Mouse (Mus musculus) hindbrain, embryonic 15.5 days (tissue): Measurements from ENCODE around the gene Cerkl. TPM values are rescaled to one million over a fixed set of nuclear protein-coding genes. Genes with fewer than 3 reads are reported as not detected.

Experiments
- ATAC-seq: fragments of 200-750 bp; cut with Nextera tagmentation; 2 replicates; pipeline ENCODE4 v1.8.0; 2017; ENCODE audit warnings: low read depth, moderate number of reproducible peaks, moderate TSS enrichment; ENCODE audit not compliant: low FRiP score
- H3K27ac ChIP-seq: fragments of 300-500 bp; sonication (generic); replicated peaks from 2 replicates; pipeline ENCODE4 v1.5.1; 2015; ENCODE audit warnings: mild to moderate bottlenecking, inconsistent platforms
- H3K27me3 ChIP-seq: fragments of 300-500 bp; sonication (generic); 2 replicates; pipeline ENCODE4 v1.6.1; 2015; ENCODE audit warnings: control low read depth, inconsistent platforms
- H3K36me3 ChIP-seq: fragments of 300-500 bp; sonication (generic); 2 replicates; pipeline ENCODE4 v1.6.1; 2015; ENCODE audit warnings: control low read depth, inconsistent platforms
- H3K4me1 ChIP-seq: fragments of 300-500 bp; sonication (generic); replicated peaks from 2 replicates; pipeline ENCODE4 v1.6.1; 2015; ENCODE audit warnings: control low read depth, inconsistent platforms
- H3K4me2 ChIP-seq: fragments of 300-500 bp; sonication (generic); 2 replicates; pipeline ENCODE4 v1.6.1; 2015; ENCODE audit warnings: moderate library complexity, mild to moderate bottlenecking, inconsistent platforms
- H3K4me3 ChIP-seq: fragments of 300-500 bp; sonication (generic); 2 replicates; pipeline ENCODE4 v1.5.1; 2015; ENCODE audit warnings: mild to moderate bottlenecking, inconsistent platforms
- H3K9ac ChIP-seq: fragments of 300-500 bp; sonication (generic); 2 replicates; pipeline ENCODE4 v1.6.1; 2015; ENCODE audit warnings: inconsistent platforms
- H3K9me3 ChIP-seq: fragments of 300-500 bp; sonication (generic); 2 replicates; pipeline ENCODE4 v1.6.1; 2016; ENCODE audit warnings: control low read depth, inconsistent platforms
- WGBS: fragments of 180-500 bp; shearing (Covaris S2); methylation state at CpG from one replicate; pipeline ENCODE4 v1.1.7; 2015; 5-methylcytosine and 5-hydroxymethylcytosine counted together
- polyA plus RNA-seq: library from polyadenylated mRNA; unstranded; fragments of >200 nt; fragmentation: Nextera tagmentation; extraction: Ambion mirVana; gene quantifications from 2 replicates; pipeline ENCODE4 v1.2.1, GENCODE M21; 2015

Cerkl gene
- polyA plus RNA-seq, 1 experiment from 2014 or later: 2.5 TPM

DNA sequence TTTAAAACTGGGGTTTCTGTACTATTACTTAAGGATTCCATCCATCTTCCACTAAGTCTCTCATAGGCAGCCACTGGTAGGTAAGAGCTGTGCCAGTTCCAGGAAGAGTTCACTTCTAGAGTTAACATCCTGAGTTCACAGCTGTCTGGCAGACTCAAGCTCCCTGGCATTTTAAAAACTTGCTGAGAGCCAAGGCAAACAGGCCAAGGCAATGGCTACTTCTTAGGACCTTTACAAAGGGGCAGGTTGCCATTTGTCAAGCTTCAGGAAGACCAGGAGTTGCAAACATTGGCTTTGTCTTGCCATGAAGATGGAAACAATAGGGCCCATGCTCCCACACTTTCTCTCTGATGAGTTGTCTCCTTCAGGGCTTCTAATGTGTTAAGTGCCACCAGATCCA lies 26.5 kb downstream of the Cerkl start:
- Histone ChIP-seq H3K27ac (no peak overlapping the region), H3K36me3 (no peaks in the 10 kb centered on the region), H3K4me1 (peaks cover 11% of the 10 kb centered on the region), H3K4me2 (no peak overlapping the region), H3K9me3 (no peaks in the 10 kb centered on the region), H3K27me3 (peaks cover 26% of the 10 kb centered on the region), H3K9ac (no peak overlapping the region), H3K4me3 (no peak overlapping the region)
- no peak for ATAC-seq

DNA sequence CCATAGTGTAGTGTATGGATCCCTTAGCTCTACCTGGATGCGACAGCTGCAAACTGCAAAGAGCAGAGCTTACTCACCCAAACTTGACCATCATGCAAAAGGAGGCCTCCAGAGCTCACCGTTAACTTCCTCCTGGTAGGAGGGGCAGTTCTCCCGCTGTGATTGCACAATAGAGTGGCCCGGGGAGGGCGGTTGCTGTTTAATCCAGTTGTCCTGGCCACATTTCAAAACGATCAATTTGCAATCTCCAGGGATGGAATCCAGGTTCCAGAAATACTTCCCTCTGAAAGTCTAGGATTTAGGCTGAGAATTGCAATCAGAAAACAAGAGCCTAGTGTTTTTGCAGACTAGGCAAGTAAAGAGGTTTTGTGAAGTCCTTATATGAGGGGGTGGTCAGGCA lies 26.9 kb downstream of the Cerkl start:
- H3K27ac ChIP-seq: no peak overlapping the region
- ATAC-seq: no peak
- no peak overlapping the region for H3K4me2 ChIP-seq
- no peak overlapping the region for H3K9ac ChIP-seq
- H3K9me3 ChIP-seq: no peaks in the 10 kb centered on the region
- H3K4me3 ChIP-seq: no peak overlapping the region
- WGBS: 9% methylated on average over 6 of the region's 6 CpGs
- peaks cover 26% of the 10 kb centered on the region for H3K27me3 ChIP-seq
- peaks cover 11% of the 10 kb centered on the region for H3K4me1 ChIP-seq
- H3K36me3 ChIP-seq: no peaks in the 10 kb centered on the region

DNA sequence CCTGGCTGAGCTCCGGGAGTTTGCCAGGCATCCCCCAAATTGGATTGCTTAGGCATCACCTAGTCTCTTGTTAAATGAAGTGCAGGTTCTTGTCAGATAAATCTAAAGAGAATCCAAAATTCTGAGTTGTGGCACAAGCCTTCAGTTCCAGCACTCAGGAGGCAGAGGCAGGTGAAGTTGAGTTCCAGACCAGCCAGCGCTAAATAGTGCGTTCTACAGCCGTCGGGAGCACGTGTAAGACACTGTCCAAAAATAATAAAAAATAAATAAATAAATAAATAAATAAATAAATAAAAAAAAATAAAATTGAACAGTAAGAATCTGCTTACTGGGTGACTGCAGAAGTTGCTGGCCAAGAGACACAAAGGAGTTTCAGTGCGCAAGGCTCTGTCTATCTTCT lies 27.5 kb downstream of the Cerkl start:
- no peaks in the 10 kb centered on the region for H3K36me3 ChIP-seq
- no peaks in the 10 kb centered on the region for H3K9me3 ChIP-seq
- H3K4me3 ChIP-seq: peak overlapping the region; percentile 43
- peak overlapping the region; percentile 93 for H3K4me2 ChIP-seq
- H3K9ac ChIP-seq: 0 out of 2 replicates have a peak overlapping the region, but pooled peaks have one; percentile 43
- peaks cover 26% of the 10 kb centered on the region for H3K27me3 ChIP-seq
- peaks cover 11% of the 10 kb centered on the region for H3K4me1 ChIP-seq
- WGBS: 15% methylated on average over 7 of the region's 7 CpGs
- H3K27ac ChIP-seq: no peak overlapping the region
- ATAC-seq: no peak

DNA sequence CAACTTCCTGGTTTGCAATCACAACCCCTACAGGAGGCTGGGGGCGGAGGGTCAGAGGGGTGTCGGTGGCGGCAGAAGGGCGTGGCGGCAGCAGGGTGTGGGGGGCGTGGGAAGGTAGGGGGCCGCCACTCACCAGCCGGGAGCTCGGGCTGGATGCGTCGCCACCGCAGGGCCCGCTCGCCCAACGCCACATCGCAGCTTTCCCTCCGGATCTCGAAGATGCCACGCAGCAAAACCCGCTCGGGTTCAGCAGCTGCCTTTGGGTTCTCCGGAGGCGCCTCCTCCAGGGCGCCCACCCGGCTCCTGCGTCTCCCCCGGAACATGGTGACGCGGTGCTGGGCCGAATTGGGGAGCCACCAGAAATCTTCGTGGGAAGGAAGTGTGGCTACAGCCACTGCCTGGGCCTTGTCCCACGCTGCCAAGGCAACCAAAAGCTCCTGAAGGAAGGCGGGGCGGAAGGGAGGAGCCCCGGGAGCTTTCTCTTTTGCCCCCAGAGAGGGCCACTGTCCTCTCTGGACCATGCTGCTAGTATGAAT lies 27.9 kb downstream of the Cerkl start:
- Histone ChIP-seq H3K36me3 (no peaks in the 10 kb centered on the region), H3K9ac (peak overlapping the region; percentile 43), H3K4me1 (peaks cover 11% of the 10 kb centered on the region), H3K4me3 (peak overlapping the region; percentile 43), H3K27ac (no peak overlapping the region), H3K27me3 (peaks cover 26% of the 10 kb centered on the region), H3K4me2 (peak overlapping the region; percentile 93), H3K9me3 (no peaks in the 10 kb centered on the region)
- under 1% methylated on average over 34 of the region's 35 CpGs for WGBS
- peak; percentile 42; the same call in 1 of the 2 replicates for ATAC-seq

DNA sequence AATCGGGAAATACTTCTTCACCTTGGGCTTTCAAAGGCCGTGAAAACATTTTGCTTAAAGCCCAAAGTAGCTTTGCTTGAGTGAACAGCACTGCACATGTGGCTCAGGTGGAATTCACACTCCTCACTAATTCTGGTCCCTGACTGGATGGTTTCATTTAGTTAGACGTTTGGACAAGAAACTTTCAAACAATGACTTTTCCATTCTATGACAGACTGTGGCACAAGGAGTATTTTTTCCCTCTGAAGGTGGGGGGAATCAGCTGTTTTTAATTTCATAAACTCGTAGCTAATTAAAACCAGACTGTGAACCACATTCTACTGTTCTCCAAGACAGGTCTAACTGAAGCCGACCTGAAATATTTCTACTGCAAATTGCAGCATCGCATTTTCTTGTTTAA lies 28.6 kb downstream of the Cerkl start:
- Histone ChIP-seq H3K9me3 (no peaks in the 10 kb centered on the region), H3K27me3 (peaks cover 26% of the 10 kb centered on the region), H3K27ac (no peak overlapping the region), H3K36me3 (no peaks in the 10 kb centered on the region), H3K4me2 (peak overlapping the region; percentile 93), H3K4me1 (peaks cover 11% of the 10 kb centered on the region), H3K4me3 (no peak overlapping the region), H3K9ac (no peak overlapping the region)
- 35% methylated on average over 6 of the region's 6 CpGs for WGBS
- no peak for ATAC-seq

DNA sequence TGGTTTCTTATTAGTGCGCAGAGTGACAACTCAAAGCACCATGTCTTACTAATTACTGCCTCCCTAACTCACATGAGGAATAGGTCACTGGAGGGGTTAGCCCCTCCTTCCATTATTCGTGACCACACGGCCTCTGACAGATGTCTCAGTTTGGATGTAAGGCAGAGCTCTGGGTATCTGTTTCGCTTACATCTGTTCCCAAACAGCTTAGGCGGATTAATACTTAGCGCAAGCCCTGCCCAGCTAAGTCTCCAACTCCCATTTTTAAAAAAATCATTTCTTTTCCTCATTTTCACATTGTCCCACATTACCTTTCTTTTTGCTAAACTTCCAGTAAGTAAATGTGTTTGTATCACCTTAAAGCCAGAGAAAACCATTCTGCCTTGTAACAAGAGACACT lies 34.9 kb downstream of the Cerkl start:
- 41% methylated on average over 6 of the region's 6 CpGs for WGBS
- no peaks in the 10 kb centered on the region for H3K4me1 ChIP-seq
- no peak overlapping the region for H3K27ac ChIP-seq
- no peak for ATAC-seq
- no peaks in the 10 kb centered on the region for H3K36me3 ChIP-seq
- no peak overlapping the region for H3K4me3 ChIP-seq
- no peak overlapping the region for H3K4me2 ChIP-seq
- no peak overlapping the region for H3K9ac ChIP-seq
- 0 out of 2 replicates have a peak, but pooled peaks cover 3% of the 10 kb centered on the region for H3K27me3 ChIP-seq
- H3K9me3 ChIP-seq: no peaks in the 10 kb centered on the region

DNA sequence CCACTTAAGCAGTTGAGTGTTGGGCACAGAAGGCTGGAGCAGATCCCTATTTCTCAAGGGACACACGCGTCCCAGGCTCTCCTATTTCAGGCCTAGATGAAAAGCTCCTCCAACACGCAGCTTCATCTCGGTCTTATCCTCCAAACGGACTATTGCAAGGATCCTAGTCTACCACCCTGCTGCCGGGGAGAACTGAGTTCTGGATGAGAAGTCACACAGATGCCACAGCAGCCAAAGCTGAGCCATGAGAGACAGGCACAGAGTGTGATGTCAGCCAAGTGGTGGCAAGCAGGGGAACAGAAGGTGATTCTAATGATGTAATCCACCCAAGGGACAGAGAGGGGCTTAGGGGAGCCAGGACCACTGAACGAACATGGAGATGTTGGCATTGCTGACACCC lies 42.1 kb downstream of the Cerkl start:
- Histone ChIP-seq H3K4me1 (no peaks in the 10 kb centered on the region), H3K27ac (no peak overlapping the region), H3K4me3 (no peak overlapping the region), H3K9ac (no peak overlapping the region), H3K4me2 (no peak overlapping the region), H3K27me3 (no peaks in the 10 kb centered on the region), H3K36me3 (no peaks in the 10 kb centered on the region), H3K9me3 (no peaks in the 10 kb centered on the region)
- no peak for ATAC-seq
- 79% methylated on average over 7 of the region's 7 CpGs for WGBS

DNA sequence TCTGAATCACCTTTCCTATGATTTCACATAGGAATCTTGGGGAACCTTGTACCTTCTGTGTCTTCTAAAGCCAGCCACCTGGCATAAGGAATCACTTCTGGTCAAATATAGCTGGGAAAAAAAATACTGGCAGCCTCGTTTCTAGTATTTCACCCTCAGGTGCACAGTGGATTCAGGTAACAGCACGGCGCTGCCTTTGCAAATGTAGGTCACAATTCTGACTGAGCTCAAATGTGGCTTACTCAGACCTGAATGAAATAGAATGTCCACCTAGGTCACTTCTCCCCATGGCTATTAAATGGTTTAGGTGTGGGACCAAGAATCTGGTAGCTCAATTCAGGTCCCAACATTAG lies 45.7 kb downstream of the Cerkl start:
- Histone ChIP-seq H3K36me3 (no peaks in the 10 kb centered on the region), H3K27ac (no peak overlapping the region), H3K27me3 (no peaks in the 10 kb centered on the region), H3K4me3 (no peak overlapping the region), H3K9me3 (no peaks in the 10 kb centered on the region), H3K4me1 (no peaks in the 10 kb centered on the region), H3K4me2 (no peak overlapping the region), H3K9ac (no peak overlapping the region)
- ATAC-seq: no peak
- WGBS: 86% methylated on average over 3 of the region's 3 CpGs

DNA sequence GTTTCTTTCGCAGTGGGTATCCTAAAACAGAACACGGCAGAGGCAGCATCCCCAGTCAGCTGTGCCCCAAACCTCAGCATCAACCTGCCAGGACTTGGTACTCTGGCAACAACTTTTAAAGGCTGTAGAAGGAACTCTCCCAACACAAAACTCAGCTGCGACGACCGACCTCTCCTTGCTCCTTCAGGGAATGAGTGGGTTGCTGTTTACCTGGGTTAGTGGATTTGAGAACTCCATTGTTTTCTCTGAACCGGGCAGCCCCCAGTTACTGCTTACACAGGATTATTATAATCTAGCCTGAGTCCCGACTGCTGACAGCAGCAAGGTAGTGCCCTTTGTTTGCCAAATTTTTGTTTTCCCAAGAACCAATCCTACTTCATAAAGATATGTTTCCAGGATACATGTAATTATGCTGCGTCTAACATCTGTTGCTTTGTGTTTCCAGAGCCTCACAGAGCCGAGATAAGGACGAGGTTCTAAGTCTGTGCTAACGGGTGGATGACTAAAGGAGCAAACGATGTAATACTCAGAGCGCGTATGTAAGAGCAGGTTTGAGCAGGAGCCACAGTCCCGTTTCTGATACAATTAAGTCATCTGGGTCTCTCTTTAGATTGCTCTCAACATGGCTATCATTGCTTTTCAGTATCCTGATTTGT lies 46.2 kb downstream of the Cerkl start:
- H3K9ac ChIP-seq: no peak overlapping the region
- WGBS: 69% methylated on average over 15 of the region's 15 CpGs
- ATAC-seq: no peak
- H3K27me3 ChIP-seq: no peaks in the 10 kb centered on the region
- H3K9me3 ChIP-seq: no peaks in the 10 kb centered on the region
- H3K36me3 ChIP-seq: no peaks in the 10 kb centered on the region
- no peak overlapping the region for H3K4me3 ChIP-seq
- no peaks in the 10 kb centered on the region for H3K4me1 ChIP-seq
- H3K27ac ChIP-seq: no peak overlapping the region
- H3K4me2 ChIP-seq: no peak overlapping the region

DNA sequence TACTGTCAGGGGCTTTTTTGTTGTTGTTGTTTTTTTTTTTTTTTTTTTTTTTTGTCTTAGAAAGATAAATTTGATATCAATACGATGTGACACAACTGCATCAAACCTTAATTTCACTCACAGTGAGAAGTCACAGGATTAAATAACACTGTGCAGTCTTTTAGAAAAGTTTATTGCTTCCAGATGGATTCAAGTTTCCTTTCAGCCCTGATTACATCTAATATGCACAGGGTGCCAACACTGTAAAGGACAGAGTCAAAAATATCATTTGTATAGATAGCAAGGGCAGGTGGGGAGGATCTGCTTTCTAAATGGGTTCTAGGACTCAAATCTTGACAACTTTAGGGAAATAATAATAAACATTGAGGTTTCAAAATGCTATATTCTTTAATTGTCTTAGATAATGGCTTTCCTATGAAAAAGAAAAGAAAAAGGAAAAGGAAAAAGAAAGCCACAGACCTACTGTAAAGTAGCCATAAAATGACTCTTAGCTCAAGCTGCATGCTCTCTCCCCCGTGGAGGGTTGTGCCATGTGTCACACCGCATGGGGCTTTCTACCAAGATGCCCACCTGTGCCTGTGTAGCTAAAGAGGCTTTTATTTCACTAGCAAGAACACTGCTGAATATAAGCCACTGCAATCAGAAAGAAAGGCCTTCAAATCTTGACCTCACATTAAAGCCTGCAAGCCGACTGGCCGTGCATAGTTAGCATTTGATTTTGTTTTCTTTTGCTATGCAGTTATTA lies 50.8 kb downstream of the Cerkl start:
- H3K36me3 ChIP-seq: no peaks in the 10 kb centered on the region
- 70% methylated on average over 5 of the region's 5 CpGs for WGBS
- no peak for ATAC-seq

DNA sequence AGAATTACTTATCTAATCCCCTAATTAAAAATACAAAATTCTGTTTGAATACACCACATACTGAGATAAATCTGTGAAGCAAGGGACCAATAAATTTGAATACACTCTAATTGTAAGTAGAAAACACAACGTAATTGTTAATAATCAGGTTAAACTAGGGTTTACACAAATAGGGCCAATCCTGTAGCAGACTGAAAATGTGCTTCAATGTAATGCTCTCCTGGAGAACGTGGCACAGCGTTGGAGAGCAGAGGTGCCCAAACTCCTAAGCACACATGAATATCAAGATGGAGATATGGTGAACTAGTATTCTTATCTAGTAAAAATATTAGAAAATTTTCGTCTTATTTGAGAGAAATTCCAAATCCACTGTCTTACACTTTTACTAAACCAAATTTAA lies 56.5 kb downstream of the Cerkl start:
- no peak for ATAC-seq
- WGBS: 59% methylated on average over 4 of the region's 4 CpGs
- Histone ChIP-seq H3K27ac (no peak overlapping the region), H3K4me1 (0 out of 2 replicates have a peak, but pooled peaks cover 7% of the 10 kb centered on the region), H3K36me3 (no peaks in the 10 kb centered on the region), H3K27me3 (no peaks in the 10 kb centered on the region), H3K9me3 (no peaks in the 10 kb centered on the region), H3K9ac (no peak overlapping the region), H3K4me2 (no peak overlapping the region), H3K4me3 (no peak overlapping the region)

More for the DNA sequence above, 50.8 kb downstream of the Cerkl start:
- no peak overlapping the region for H3K4me2 ChIP-seq
- no peak overlapping the region for H3K27ac ChIP-seq
- no peak overlapping the region for H3K9ac ChIP-seq
- H3K4me1 ChIP-seq: no peaks in the 10 kb centered on the region
- H3K27me3 ChIP-seq: no peaks in the 10 kb centered on the region
- H3K9me3 ChIP-seq: no peaks in the 10 kb centered on the region
- no peak overlapping the region for H3K4me3 ChIP-seq

DNA sequence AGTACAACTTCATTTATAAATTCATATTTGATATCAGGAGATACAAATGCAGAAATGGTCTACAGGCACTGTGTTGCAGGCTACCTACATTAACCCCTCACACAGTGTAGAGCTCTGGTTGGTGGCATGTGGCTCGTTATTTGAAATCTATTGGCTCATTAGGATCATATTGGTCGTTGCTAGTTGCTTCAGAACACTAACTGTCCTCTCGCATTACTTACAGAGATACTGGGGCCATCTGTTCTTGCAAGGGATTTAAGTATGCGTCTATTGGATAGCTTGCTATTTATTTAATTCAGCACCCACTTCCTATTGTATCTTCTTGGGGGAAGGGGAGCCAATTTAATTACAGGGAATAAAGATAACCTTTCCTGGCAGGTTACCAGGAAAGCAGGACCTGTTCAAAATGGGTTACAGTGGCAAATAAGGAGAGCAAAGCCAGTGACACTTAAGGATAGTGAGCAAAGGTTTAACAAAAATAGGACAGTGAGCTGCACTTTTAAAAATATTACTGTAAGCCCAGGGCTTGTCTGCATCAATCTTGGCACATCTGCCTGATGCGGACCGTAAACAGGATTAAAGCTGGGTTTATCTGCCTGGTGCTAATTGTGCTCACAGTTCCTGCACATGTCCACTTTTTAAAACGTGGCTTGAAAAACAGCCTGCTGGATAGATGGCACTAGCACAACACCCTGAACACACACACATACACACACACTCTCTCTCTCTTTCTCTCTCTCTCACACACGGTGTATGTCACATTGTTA lies 57.2 kb downstream of the Cerkl start:
- Histone ChIP-seq H3K4me3 (no peak overlapping the region), H3K4me1 (0 out of 2 replicates have a peak, but pooled peaks cover 7% of the 10 kb centered on the region), H3K36me3 (no peaks in the 10 kb centered on the region), H3K27ac (no peak overlapping the region; the same call in 1 of the 2 replicates), H3K4me2 (no peak overlapping the region), H3K9me3 (no peaks in the 10 kb centered on the region), H3K27me3 (no peaks in the 10 kb centered on the region), H3K9ac (no peak overlapping the region)
- 33% methylated on average over 8 of the region's 8 CpGs for WGBS
- ATAC-seq: 0 out of 2 replicates have a peak, but pooled peaks have one; percentile 42
